8 mouse cellular contexts compared by ENCODE assay signal in the genomic region with DNA sequence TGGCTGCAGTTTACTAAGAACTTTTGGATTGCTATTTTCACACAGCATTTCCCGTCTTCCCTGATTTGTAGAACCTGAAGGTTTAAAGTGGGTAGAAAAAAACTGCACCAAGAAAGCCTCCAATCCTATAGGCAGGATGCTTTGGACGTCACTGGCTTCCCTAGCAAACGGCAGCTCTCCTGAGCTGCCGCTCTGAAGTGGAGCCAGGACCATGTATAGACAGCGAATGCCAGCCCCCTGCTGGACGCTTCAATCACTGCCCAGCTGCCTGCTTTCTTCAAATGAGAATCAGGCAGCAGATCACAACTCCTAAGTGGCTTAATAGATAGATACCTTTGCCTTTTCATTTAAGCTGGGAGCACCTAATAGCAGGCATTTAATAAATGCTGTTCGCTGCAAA. TPM values are rescaled to one million over a fixed set of nuclear protein-coding genes. Genes with fewer than 3 reads are reported as not detected.
DNase-seq lines count a peak whose midpoint lies in the region; ATAC-seq lines count a peak whose summit lies in the region.

A gene (minus strand): TSS at position 12 of the 400 bp plus-strand sequence.

- peak; percentile 95 for ATAC-seq in kidney, embryonic 15.5 days (replicated peaks; ENCODE audit: low FRiP score)
- peak; percentile 94 for ATAC-seq in limb, embryonic 12.5 days (ENCODE audit: insufficient number of reproducible peaks, insufficient read depth, low FRiP score, low TSS enrichment, low read depth)
- peak; percentile 94 for ATAC-seq in midbrain, embryonic 16.5 days

- no peak within 1 kb of the TSS for H3K4me2 ChIP-seq in kidney, embryonic 15.5 days
- H3K4me2 ChIP-seq in limb, embryonic 12.5 days = no peak within 1 kb of the TSS
- H3K4me2 ChIP-seq in midbrain, embryonic 16.5 days (ENCODE audit: low read length) = no peak within 1 kb of the TSS

- no peak within 1 kb of the TSS for H3K9ac ChIP-seq in kidney, embryonic 15.5 days
- H3K9ac ChIP-seq in limb, embryonic 12.5 days (replicated peaks) = no peak within 1 kb of the TSS
- H3K9ac ChIP-seq in midbrain, embryonic 16.5 days (ENCODE audit: low read depth, low read length) = no peak within 1 kb of the TSS

- H3K4me1 ChIP-seq in kidney, embryonic 15.5 days = no peaks in the 10 kb centered on the region
- no peaks in the 10 kb centered on the region for H3K4me1 ChIP-seq in limb, embryonic 12.5 days (replicated peaks)
- no peaks in the 10 kb centered on the region for H3K4me1 ChIP-seq in midbrain, embryonic 16.5 days (ENCODE audit: control insufficient read depth, insufficient read depth, low read length)

- DNase-seq in urinary bladder, postnatal 14 days (ENCODE audit: low spot score) = peak; percentile 15
- DNase-seq in urinary bladder, postnatal 10 days (ENCODE audit: low spot score) = no peak
- peak; percentile 37 to 64 for DNase-seq in cerebellum, postnatal 14 days
- peak; percentile 11 to 24 for DNase-seq in frontal cortex, postnatal 25 days (ENCODE audit: low spot score in 2 of 2)
- DNase-seq in thymus, postnatal 0 days (ENCODE audit: low spot score) = peak; percentile 4

- no peaks in the 10 kb centered on the region for H3K9me3 ChIP-seq in kidney, embryonic 15.5 days (replicated peaks)
- H3K9me3 ChIP-seq in limb, embryonic 12.5 days = no peaks in the 10 kb centered on the region
- no peaks in the 10 kb centered on the region for H3K9me3 ChIP-seq in midbrain, embryonic 16.5 days (replicated peaks; ENCODE audit: control insufficient read depth, low read length, poor library complexity, severe bottlenecking)

- WGBS in kidney, embryonic 15.5 days = 21% methylated on average over 7 of the region's 7 CpGs
- 21% methylated on average over 7 of the region's 7 CpGs for WGBS in limb, embryonic 12.5 days
- WGBS in midbrain, embryonic 16.5 days = 20% methylated on average over 7 of the region's 7 CpGs

- H3K36me3 ChIP-seq in kidney, embryonic 15.5 days = no peaks in the 10 kb centered on the region
- no peaks in the 10 kb centered on the region for H3K36me3 ChIP-seq in limb, embryonic 12.5 days
- no peaks in the 10 kb centered on the region for H3K36me3 ChIP-seq in midbrain, embryonic 16.5 days (ENCODE audit: control insufficient read depth, insufficient read depth, low read length)

- no peak within 1 kb of the TSS for H3K4me3 ChIP-seq in kidney, embryonic 15.5 days (replicated peaks)
- no peak within 1 kb of the TSS for H3K4me3 ChIP-seq in limb, embryonic 12.5 days (replicated peaks)
- no peak within 1 kb of the TSS for H3K4me3 ChIP-seq in midbrain, embryonic 16.5 days (ENCODE audit: low read depth, low read length)

- H3K27me3 ChIP-seq in kidney, embryonic 15.5 days = peaks cover 50% of the 10 kb centered on the region
- H3K27me3 ChIP-seq in limb, embryonic 12.5 days = peaks cover 45% of the 10 kb centered on the region
- no peaks in the 10 kb centered on the region; the same call in 1 of the 2 replicates for H3K27me3 ChIP-seq in midbrain, embryonic 16.5 days (ENCODE audit: control insufficient read depth, insufficient read depth, low read depth, low read length)

- no peak within 1 kb of the TSS for H3K27ac ChIP-seq in kidney, embryonic 15.5 days
- H3K27ac ChIP-seq in limb, embryonic 12.5 days = no peak within 1 kb of the TSS
- H3K27ac ChIP-seq in midbrain, embryonic 16.5 days (ENCODE audit: low read length) = no peak within 1 kb of the TSS

RNA-seq across cellular contexts. Expression of the gene that starts here (rescaled TPM):
- polyA plus RNA-seq in kidney, embryonic 15.5 days (2015; fragmentation: Nextera tagmentation; extraction: Ambion mirVana) = 0.21 and 0.36 TPM in 2 replicates
- 0.51 and 1.0 TPM in 2 replicates for polyA plus RNA-seq in limb, embryonic 12.5 days (2016; fragmentation: Nextera tagmentation; extraction: Ambion mirVana)
- polyA plus RNA-seq in midbrain, embryonic 16.5 days (2015; fragmentation: Nextera tagmentation; extraction: Ambion mirVana) = 0.78 and 0.89 TPM in 2 replicates
- 0.08 and 0.09 TPM in 2 replicates for polyA plus RNA-seq in thymus, postnatal 0 days (2015; fragmentation: Nextera tagmentation; extraction: Ambion mirVana)

Comparison
In these comparisons a context has a peak if more than half of its experiments do, and no peak if none do; other contexts are left out.
1. Peak in ATAC-seq in kidney, embryonic 15.5 days; RNA of the gene not detected or under 1 TPM.
2. Peak in ATAC-seq in midbrain, embryonic 16.5 days; RNA of the gene not detected or under 1 TPM.
3. Peak in DNase-seq in thymus, postnatal 0 days; RNA of the gene not detected or under 1 TPM.